ENCODE assay signal across 7 mouse cellular contexts in the genomic region with DNA sequence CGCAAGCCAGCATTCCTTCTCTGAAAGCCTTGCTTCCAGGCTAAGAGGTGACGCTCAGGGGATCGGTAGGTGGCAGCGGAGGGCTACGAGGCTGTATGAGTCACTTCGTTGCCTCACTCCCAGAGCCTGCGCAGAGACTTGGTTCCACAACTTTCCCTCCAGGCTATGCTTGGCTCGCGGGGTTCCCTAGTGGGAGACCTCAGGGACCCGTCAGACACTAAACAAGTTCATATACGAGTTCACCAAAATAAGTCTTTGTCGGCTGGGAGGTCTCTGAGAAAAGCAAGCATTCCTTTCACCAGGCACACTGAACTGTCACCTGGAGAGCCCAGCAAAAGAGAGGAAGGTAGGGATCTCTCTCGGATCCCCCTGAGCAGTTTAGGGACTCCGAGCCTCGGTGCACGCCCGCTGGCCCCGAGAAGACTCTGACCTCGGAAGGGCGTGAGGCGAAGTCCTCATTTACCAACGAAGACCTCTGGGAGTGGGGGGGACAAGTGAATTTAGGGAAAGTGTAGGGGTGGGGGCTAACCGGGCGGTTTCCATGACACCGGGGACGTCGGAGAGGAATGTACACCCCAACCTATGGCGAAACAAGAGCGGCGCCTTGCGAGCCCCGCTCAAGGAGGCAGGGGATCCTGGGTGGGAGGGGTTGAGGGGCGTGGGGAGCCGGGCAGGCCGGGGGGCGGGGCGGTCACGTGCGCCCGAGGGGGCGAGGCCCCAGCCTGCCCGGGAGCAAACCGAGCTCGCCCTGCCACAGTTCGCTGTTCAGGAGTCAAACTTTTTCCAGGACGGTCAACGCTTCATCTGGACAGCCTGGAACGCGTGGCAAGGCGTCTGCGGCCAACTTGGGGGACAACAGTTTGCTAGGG. TPM values are rescaled to one million over a fixed set of nuclear protein-coding genes. Genes with fewer than 3 reads are reported as not detected.
DNase-seq lines count a peak whose midpoint lies in the region; ATAC-seq lines count a peak whose summit lies in the region.

A gene (plus strand): TSS at position 713 of the 869 bp plus-strand sequence.

- H3K4me1 ChIP-seq in midbrain, embryonic 11.5 days (ENCODE audit: control insufficient read depth, insufficient read depth, low read length) = no peaks in the 10 kb centered on the region; the same call in 1 of the 2 replicates

- H3K4me2 ChIP-seq in midbrain, embryonic 11.5 days = peak within 1 kb of the TSS; percentile 90

- peak; percentile 89 for DNase-seq in adrenal gland, postnatal 10 days
- DNase-seq in embryo, embryonic 11.5 days (ENCODE audit: low read depth, low spot score) = peak; percentile 54
- DNase-seq in heart, adult 11 months = peak; percentile 98
- peak; percentile 85 for DNase-seq in kidney, adult 11 months
- DNase-seq in left cerebral cortex, postnatal 4 days = peak; percentile 80
- DNase-seq in midbrain, embryonic 11.5 days (ENCODE audit: low spot score, missing footprints) = peak; percentile 96
- peak; percentile 65 for DNase-seq in skeletal muscle tissue, adult 2 months (ENCODE audit: low read depth, low spot score)

- intact Hi-C loops in left cerebral cortex, postnatal 4 days (cut with DNase I) = loop anchor here (5.0 kb wide), 1 partner anchor 71 kb away; no protein-coding TSS in a partner anchor

- peak within 1 kb of the TSS; percentile 52 for H3K9ac ChIP-seq in midbrain, embryonic 11.5 days (ENCODE audit: low read length)

- 1% methylated on average over 51 of the region's 51 CpGs for WGBS in midbrain, embryonic 11.5 days

- no peaks in the 10 kb centered on the region for H3K36me3 ChIP-seq in midbrain, embryonic 11.5 days (ENCODE audit: control insufficient read depth, insufficient read depth, low read length)

- H3K4me3 ChIP-seq in midbrain, embryonic 11.5 days (ENCODE audit: low read depth, low read length) = peak within 1 kb of the TSS; percentile 40

- no peaks in the 10 kb centered on the region for H3K9me3 ChIP-seq in midbrain, embryonic 11.5 days (ENCODE audit: control insufficient read depth, low read length)

- peak; percentile 87 for ATAC-seq in midbrain, embryonic 11.5 days (ENCODE audit: low FRiP score)

- peaks cover 11% of the 10 kb centered on the region for H3K27me3 ChIP-seq in midbrain, embryonic 11.5 days (ENCODE audit: control insufficient read depth, insufficient read depth, low read length)

- H3K27ac ChIP-seq in midbrain, embryonic 11.5 days (ENCODE audit: low read depth, low read length) = no peak within 1 kb of the TSS

RNA-seq across cellular contexts. Expression of the gene that starts here (rescaled TPM):
- 1 to 10 TPM; 5.2 to 7.1 TPM for total RNA-seq in adrenal gland, postnatal 10 days (2021)
- total RNA-seq in left cerebral cortex, postnatal 4 days (2021) = 1 to 10 TPM; 3.8 to 4.9 TPM
- polyA plus RNA-seq in midbrain, embryonic 11.5 days (2014; fragmentation: Nextera tagmentation; extraction: Ambion mirVana) = 1.3 and 1.7 TPM in 2 replicates
